Mouse (Mus musculus) bone marrow, adult 2 months (tissue): ENCODE measurements around the gene Bcam.

Source experiments
- CTCF ChIP-seq: fragments of 200-500 bp; IDR thresholded peaks from 2 replicates; pipeline ENCODE4 v1.5.1; 2011; ENCODE audit warnings: low read length, control low read depth; ENCODE audit not compliant: control insufficient read depth, insufficient read depth
- POLR2A ChIP-seq: fragments of 200-500 bp; IDR thresholded peaks from 2 replicates; pipeline ENCODE4 v1.6.1; 2011; ENCODE audit warnings: low read depth, mild to moderate bottlenecking, control low read depth, low read length, borderline replicate concordance; ENCODE audit not compliant: control insufficient read depth

DNA sequence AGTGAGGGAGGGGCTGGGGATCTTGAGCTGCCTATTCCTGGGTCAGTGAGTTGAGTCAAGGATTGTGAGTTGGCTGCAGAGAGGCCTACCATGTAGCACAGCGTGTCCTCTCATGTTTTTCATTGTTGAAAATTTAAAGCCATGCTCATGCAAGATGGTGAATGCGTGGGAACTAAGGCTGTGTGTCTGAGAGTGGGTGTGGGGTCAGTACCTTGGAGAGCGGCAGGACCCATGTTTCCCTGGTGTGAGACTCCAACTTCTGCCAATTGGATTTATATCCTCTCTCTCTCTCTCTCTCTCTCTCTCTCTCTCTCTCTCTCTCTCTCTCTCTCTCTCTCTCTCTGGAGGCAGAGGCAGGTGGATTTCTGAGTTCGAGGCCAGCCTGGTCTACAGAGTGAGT lies 44.3 kb downstream of the Bcam start:
- TF ChIP-seq CTCF (no peak), POLR2A (no peak)
